Mouse (Mus musculus) MEL (cell line): ENCODE results near the gene Nenf. TPM values are rescaled to one million over a fixed set of nuclear protein-coding genes. Genes with fewer than 3 reads are reported as not detected.
A peak's percentile ranks its signal among the peaks of the same experiment; 100 is the strongest.

ENCODE experiments used
- DNase-seq: peaks from one replicate; pipeline ENCODE4 v3.0.0; 2011; ENCODE audit warnings: low read depth, low spot score
- H3K27ac ChIP-seq: 2 replicates; pipeline ENCODE4 v1.5.1; 2012; ENCODE audit warnings: low read depth, mild to moderate bottlenecking, control low read depth, low read length, moderate library complexity; ENCODE audit not compliant: control insufficient read depth
- H3K27me3 ChIP-seq, 2 experiments: fragments of 150-350 bp in 1 of 2; sonication (generic) in 1 of 2; 2 replicates each; pipeline ENCODE4 v1.6.1; 2012; ENCODE audit warnings: low read length in 2 of 2, mild to moderate bottlenecking in 2 of 2, improper control_type of control experiment in 1 of 2, moderate library complexity in 1 of 2; ENCODE audit not compliant: insufficient read depth in 2 of 2, control insufficient read depth in 1 of 2
- H3K36me3 ChIP-seq, 2 experiments: 2 replicates each; pipeline ENCODE4 v1.6.1; 2012 to 2014; ENCODE audit warnings: low read length in 2 of 2, improper control_type of control experiment in 1 of 2, inconsistent platforms in 1 of 2, mild to moderate bottlenecking in 1 of 2; ENCODE audit not compliant: insufficient read depth in 2 of 2, control insufficient read depth in 1 of 2
- H3K4me1 ChIP-seq, 2 experiments: fragments of 150-350 bp in 1 of 2; sonication (generic) in 1 of 2; 2 replicates each; pipeline ENCODE4 v1.6.1; 2012; ENCODE audit warnings: low read length in 2 of 2, improper control_type of control experiment in 1 of 2, mild to moderate bottlenecking in 1 of 2; ENCODE audit not compliant: insufficient read depth in 2 of 2, control insufficient read depth in 1 of 2
- H3K4me3 ChIP-seq, 2 experiments: fragments of 150-350 bp in 1 of 2; sonication (generic) in 1 of 2; 2 replicates each; pipeline ENCODE4 v1.5.1; 2012; ENCODE audit warnings: low read depth in 2 of 2, low read length in 2 of 2, mild to moderate bottlenecking in 2 of 2, moderate library complexity in 2 of 2, control low read depth in 1 of 2, improper control_type of control experiment in 1 of 2; ENCODE audit not compliant: control insufficient read depth in 1 of 2, insufficient read depth in 1 of 2
- H3K79me2 ChIP-seq: 2 replicates; pipeline ENCODE4 v1.6.1; 2012; ENCODE audit warnings: mild to moderate bottlenecking, low read length, moderate library complexity; ENCODE audit not compliant: control insufficient read depth, poor library complexity, insufficient read depth
- H3K9ac ChIP-seq: 2 replicates; pipeline ENCODE4 v1.6.1; 2012; ENCODE audit warnings: low read depth, mild to moderate bottlenecking, control low read depth, low read length, moderate library complexity; ENCODE audit not compliant: control insufficient read depth, poor library complexity, severe bottlenecking
- H3K9me3 ChIP-seq: fragments of 150-350 bp; sonication (generic); replicated peaks from 2 replicates; pipeline ENCODE4 v1.6.1; 2012; ENCODE audit warnings: mild to moderate bottlenecking, low read length, improper control_type of control experiment, moderate library complexity; ENCODE audit not compliant: insufficient read depth
- CHD1 ChIP-seq: IDR thresholded peaks from 2 replicates; pipeline ENCODE4 v1.6.1; 2012; ENCODE audit warnings: low read depth, mild to moderate bottlenecking, inconsistent platforms, low read length, improper control_type of control experiment
- CTCF ChIP-seq, 3 experiments: IDR thresholded peaks in 2 of 3; conservative IDR thresholded peaks in 1 of 3; 2 replicates each; pipeline ENCODE4 v1.5.1; 2011 to 2012; ENCODE audit warnings: low read length in 3 of 3, low read depth in 2 of 3, mild to moderate bottlenecking in 2 of 3, improper control_type of control experiment in 1 of 3, inconsistent platforms in 1 of 3, mixed read lengths in 1 of 3, moderate library complexity in 1 of 3; ENCODE audit not compliant: control insufficient read depth in 1 of 3, insufficient read depth in 1 of 3, poor library complexity in 1 of 3, severe bottlenecking in 1 of 3
- EP300 ChIP-seq, 2 experiments: IDR thresholded peaks; 2 replicates each; pipeline ENCODE4 v1.6.1; 2011; ENCODE audit warnings: improper control_type of control experiment in 2 of 2, low read length in 2 of 2, low read depth in 1 of 2, mild to moderate bottlenecking in 1 of 2
- GABPA ChIP-seq: IDR thresholded peaks from 2 replicates; pipeline ENCODE4 v1.6.1; 2012; ENCODE audit warnings: low read depth, mild to moderate bottlenecking, inconsistent platforms, low read length, improper control_type of control experiment, moderate library complexity
- KAT2A ChIP-seq: conservative IDR thresholded peaks from 2 replicates; pipeline ENCODE4 v1.6.1; 2012; ENCODE audit warnings: low read depth, low read length, improper control_type of control experiment, inconsistent platforms
- MXI1 ChIP-seq: IDR thresholded peaks from 2 replicates; pipeline ENCODE4 v1.6.1; 2011; ENCODE audit warnings: mild to moderate bottlenecking, low read depth, low read length, improper control_type of control experiment
- MYC ChIP-seq: IDR thresholded peaks from 2 replicates; pipeline ENCODE4 v1.6.1; 2011; ENCODE audit warnings: low read depth, mild to moderate bottlenecking, low read length, improper control_type of control experiment, moderate library complexity
- NELFE ChIP-seq: IDR thresholded peaks from 2 replicates; pipeline ENCODE4 v1.6.1; 2011; ENCODE audit warnings: low read depth, low read length, improper control_type of control experiment
- POLR2AphosphoS2 ChIP-seq: IDR thresholded peaks from 2 replicates; pipeline ENCODE4 v1.6.1; 2011; ENCODE audit warnings: low read length, improper control_type of control experiment
- RAD21 ChIP-seq: IDR thresholded peaks from 2 replicates; pipeline ENCODE4 v1.6.1; 2011; ENCODE audit warnings: mild to moderate bottlenecking, low read depth, low read length, improper control_type of control experiment
- RCOR1 ChIP-seq: IDR thresholded peaks from 2 replicates; pipeline ENCODE4 v1.6.1; 2012; ENCODE audit warnings: low read depth, mild to moderate bottlenecking, inconsistent platforms, low read length, improper control_type of control experiment
- SMC3 ChIP-seq: IDR thresholded peaks from 2 replicates; pipeline ENCODE4 v1.6.1; 2011; ENCODE audit warnings: low read depth, low read length, improper control_type of control experiment
- TBP ChIP-seq: IDR thresholded peaks from 2 replicates; pipeline ENCODE4 v1.8.0; 2011; ENCODE audit warnings: low read depth, low read length, improper control_type of control experiment
- TCF12 ChIP-seq: IDR thresholded peaks from 2 replicates; pipeline ENCODE4 v1.6.1; 2014; ENCODE audit warnings: low read depth, mild to moderate bottlenecking, inconsistent platforms, low read length, improper control_type of control experiment, moderate library complexity
- UBTF ChIP-seq: IDR thresholded peaks from 2 replicates; pipeline ENCODE4 v1.6.1; 2012; ENCODE audit warnings: low read depth, mild to moderate bottlenecking, inconsistent platforms, low read length, improper control_type of control experiment, moderate library complexity, borderline replicate concordance; ENCODE audit not compliant: insufficient read depth
- USF1 ChIP-seq: IDR thresholded peaks from 2 replicates; pipeline ENCODE4 v1.6.1; 2014; ENCODE audit warnings: low read depth, mild to moderate bottlenecking, inconsistent platforms, low read length, improper control_type of control experiment, moderate library complexity
- polyA plus RNA-seq, 2 experiments: library from polyadenylated mRNA; stranded (reverse) in 1 of 2; unstranded in 1 of 2; fragments of >175 nt in 1 of 2; fragments of >200 nt in 1 of 2; gene quantifications; 2 replicates each; pipeline versions ENCODE4 v1.2.1 to v1.2.4; 2012; ENCODE audit warnings: low replicate concordance in 2 of 2, low read depth in 1 of 2; ENCODE audit not compliant: insufficient read length in 2 of 2, insufficient read depth in 1 of 2, missing spikeins in 1 of 2
- total RNA-seq: library from RNA; depleted of rRNA; stranded (reverse); fragments of 300-350 nt; gene quantifications from 2 replicates; pipeline ENCODE4 v1.2.3, GENCODE M21; 2012

Gene Nenf
- total and polyA plus RNA-seq, 3 experiments = 49.4 to 53.2 TPM; not detected in 1

DNA sequence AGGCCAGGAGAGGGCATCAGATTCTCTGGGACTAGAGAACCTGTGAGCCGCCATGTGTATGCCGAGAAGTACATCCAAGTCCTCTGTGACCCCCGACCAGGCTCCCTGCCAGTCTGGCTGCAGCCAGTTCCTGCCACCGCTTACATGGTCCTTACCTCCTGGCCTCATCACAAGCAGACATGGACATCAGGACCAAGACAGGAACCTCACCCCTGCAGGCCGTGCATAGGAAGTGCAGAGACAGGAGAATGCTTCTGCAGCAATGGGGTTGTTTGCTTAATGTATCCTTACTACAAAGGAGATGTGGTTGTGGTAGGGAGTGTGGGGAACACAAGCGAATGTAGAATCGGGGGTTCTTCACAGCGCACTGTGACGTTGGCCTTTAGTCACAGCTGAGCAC is 11.7 kb downstream of the Nenf start:
- H3K36me3 ChIP-seq = no peaks in the 10 kb centered on the region
- no peaks in the 10 kb centered on the region for H3K27me3 ChIP-seq
- no peak overlapping the region for H3K9ac ChIP-seq
- DNase-seq = no peak
- H3K4me3 ChIP-seq = no peak overlapping the region
- H3K9me3 ChIP-seq = no peaks in the 10 kb centered on the region
- no peak overlapping the region for H3K27ac ChIP-seq
- TF ChIP-seq RAD21 (no peak), CTCF (IDR thresholded peaks at IDR 0.05 in 2 of 3, conservative IDR thresholded peaks at IDR 0.05 in 1 of 3; ENCODE audit: control insufficient read depth in 1 of 3, insufficient read depth in 1 of 3, low read depth in 2 of 3, low read length in 3 of 3, poor library complexity in 1 of 3, severe bottlenecking in 1 of 3) (peak in 1 of 3 experiments; percentile 26; a peak in 2 of 6 replicates)
- TF ChIP-seq, all 39 proteins: peak for 1
- Histone ChIP-seq H3K4me1 (no peaks in the 10 kb centered on the region), H3K79me2 (no peaks in the 10 kb centered on the region)

- no peaks in the 10 kb centered on the region for H3K36me3 ChIP-seq
- no peak overlapping the region for H3K4me3 ChIP-seq
- no peak overlapping the region for H3K9ac ChIP-seq
- no peaks in the 10 kb centered on the region for H3K9me3 ChIP-seq
- no peak overlapping the region for H3K27ac ChIP-seq
- H3K79me2 ChIP-seq = no peaks in the 10 kb centered on the region
- TF ChIP-seq CTCF (IDR thresholded peaks at IDR 0.05 in 2 of 3, conservative IDR thresholded peaks at IDR 0.05 in 1 of 3; ENCODE audit: control insufficient read depth in 1 of 3, insufficient read depth in 1 of 3, low read depth in 2 of 3, low read length in 3 of 3, poor library complexity in 1 of 3, severe bottlenecking in 1 of 3) (peak; percentile 53 to 59 (median 53)), RAD21 (peak; percentile 34), RCOR1 (no peak)
- peak; percentile 59 for DNase-seq
- no peaks in the 10 kb centered on the region for H3K4me1 ChIP-seq
- no peaks in the 10 kb centered on the region for H3K27me3 ChIP-seq
These were observed 12.4 kb downstream of the Nenf start for GRCm38 (mm10) chr1:191305610-191306009.

DNA sequence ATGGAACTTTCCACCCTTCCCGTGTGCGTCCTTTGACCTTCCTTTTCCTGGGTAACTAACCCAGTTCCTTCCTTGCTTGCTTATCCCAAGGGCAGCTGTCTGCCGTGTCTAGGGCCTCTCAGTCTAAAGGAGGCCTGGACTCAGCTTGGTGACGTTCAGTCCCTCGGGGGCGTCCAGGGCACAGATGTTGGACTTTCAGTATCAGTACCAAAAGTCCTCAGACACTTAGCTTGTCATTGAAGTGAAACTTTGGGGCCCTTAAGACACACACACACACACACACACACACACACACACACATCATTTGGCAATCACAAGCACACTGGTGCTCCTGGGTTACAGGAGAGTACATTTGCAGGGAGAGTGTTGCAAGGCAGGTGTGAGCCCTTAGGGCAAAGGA is 13.8 kb downstream of the Nenf start:
- H3K36me3 ChIP-seq = no peaks in the 10 kb centered on the region
- no peak overlapping the region for H3K4me3 ChIP-seq
- no peak overlapping the region for H3K9ac ChIP-seq
- H3K9me3 ChIP-seq = no peaks in the 10 kb centered on the region
- H3K27ac ChIP-seq = no peak overlapping the region
- no peaks in the 10 kb centered on the region for H3K79me2 ChIP-seq
- H3K27me3 ChIP-seq = no peaks in the 10 kb centered on the region; a peak in 1 of 4 replicates
- DNase-seq = no peak
- no peaks in the 10 kb centered on the region for H3K4me1 ChIP-seq
- TF ChIP-seq POLR2AphosphoS2 (no peak), MXI1 (no peak)

DNA sequence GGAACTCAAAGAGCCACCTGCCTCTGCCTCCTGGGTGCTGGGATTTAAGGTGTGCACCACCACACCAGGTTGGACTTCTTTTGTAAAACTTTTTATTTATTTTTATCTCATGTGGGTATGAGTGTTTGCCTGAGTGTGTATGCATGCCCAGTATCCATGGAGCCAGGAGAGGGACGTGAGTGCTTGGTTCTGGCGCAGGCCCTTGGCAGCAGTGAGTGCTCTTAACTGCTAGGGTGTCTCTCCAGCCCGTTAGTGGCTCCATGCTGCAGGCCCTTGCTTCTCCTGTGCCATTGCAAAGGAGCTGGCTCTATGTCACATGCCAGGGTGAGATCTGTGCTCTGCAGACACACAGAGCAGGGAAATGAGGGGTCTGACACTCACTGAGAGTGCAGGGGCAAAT is 14.3 kb downstream of the Nenf start:
- DNase-seq = no peak
- TF ChIP-seq TBP = no peak
- TF ChIP-seq GABPA = no peak
- no peak for TF ChIP-seq MYC
- TF ChIP-seq NELFE = no peak
- no peak for TF ChIP-seq USF1
- no peak for TF ChIP-seq TCF12
- no peak for TF ChIP-seq KAT2A
- TF ChIP-seq CHD1 = no peak
- no peak for TF ChIP-seq UBTF
- TF ChIP-seq EP300 (IDR thresholded peaks at IDR 0.05; ENCODE audit: low read depth in 1 of 2, low read length in 2 of 2) = no peak
- no peak for TF ChIP-seq SMC3
- H3K4me3 ChIP-seq = no peak overlapping the region
- H3K4me1 ChIP-seq = no peaks in the 10 kb centered on the region
- no peak overlapping the region for H3K27ac ChIP-seq
- no peaks in the 10 kb centered on the region for H3K79me2 ChIP-seq
- no peaks in the 10 kb centered on the region for H3K36me3 ChIP-seq
- H3K9me3 ChIP-seq = no peaks in the 10 kb centered on the region
- no peak overlapping the region for H3K9ac ChIP-seq
- no peaks in the 10 kb centered on the region; a peak in 1 of 4 replicates for H3K27me3 ChIP-seq
